Mouse (Mus musculus) thymus, postnatal 25 days (tissue): ENCODE measurements around the gene Cdkl1.

Experiments
- DNase-seq: peaks from one replicate; pipeline ENCODE4 v3.0.0; 2022

Gene Cdkl1

GRCm38 (mm10) chr12:69790530-69791505 lies at the start of gene Cdkl1:
TSS of gene Cdkl1 (minus strand) at chr12:69791267.
- peak; percentile 59 for DNase-seq

DNA sequence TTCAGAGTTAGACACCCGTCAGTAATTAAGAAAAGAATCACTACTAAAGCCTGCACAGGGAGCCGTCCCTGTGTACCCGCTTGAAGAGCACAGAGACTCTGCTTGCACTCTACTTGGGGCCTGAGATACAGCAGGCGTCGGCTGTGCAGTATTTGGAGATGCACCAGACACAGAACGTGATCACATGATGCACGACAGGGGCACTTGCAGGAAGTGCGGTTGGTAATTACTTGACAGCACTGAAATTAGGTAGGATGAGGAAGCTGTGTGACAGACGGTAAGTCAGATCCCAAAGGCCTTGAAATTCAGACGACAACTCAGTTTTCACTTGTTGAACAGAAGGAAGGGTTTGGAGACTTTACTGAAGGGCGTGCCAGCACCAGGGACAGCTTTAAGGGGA lies 47.3 kb upstream of the Cdkl1 start:
- peak; percentile 47 for DNase-seq

DNA sequence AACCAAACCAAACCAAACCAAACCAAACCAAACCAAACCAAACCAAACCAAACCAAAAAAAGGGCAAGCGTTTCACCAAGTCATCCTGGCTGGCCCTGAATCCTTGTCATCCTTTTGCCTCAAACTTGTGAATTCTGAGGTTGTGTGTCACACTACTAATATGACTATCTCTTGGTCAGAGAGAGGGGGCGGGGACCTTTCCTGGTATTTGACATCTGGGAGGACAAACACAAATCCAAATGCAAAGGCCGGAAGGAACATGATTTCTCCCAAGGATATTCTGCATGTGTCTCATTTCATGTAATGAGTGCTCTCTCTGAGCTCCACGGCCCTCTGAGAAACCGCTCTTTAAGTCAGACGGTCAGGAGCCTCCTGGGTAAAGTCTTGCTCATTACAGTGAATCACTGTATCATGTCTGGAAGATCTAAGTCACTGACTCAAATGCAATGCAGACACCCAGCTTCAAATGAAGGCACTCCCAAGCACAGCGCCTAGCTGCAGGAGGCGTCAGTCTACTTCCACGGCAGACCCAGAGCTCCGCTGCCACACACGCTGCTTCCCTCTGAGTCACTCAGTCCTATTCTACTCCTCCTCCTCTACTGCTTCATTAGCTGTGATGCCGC lies 43.0 kb upstream of the Cdkl1 start:
- no peak for DNase-seq

GRCm38 (mm10) chr12:69831239-69831910 lies 40.3 kb upstream of the Cdkl1 start:
- no peak for DNase-seq

- no peak for DNase-seq
Measured at GRCm38 (mm10) chr12:69828214-69828613, 37.1 kb upstream of the Cdkl1 start.

DNA sequence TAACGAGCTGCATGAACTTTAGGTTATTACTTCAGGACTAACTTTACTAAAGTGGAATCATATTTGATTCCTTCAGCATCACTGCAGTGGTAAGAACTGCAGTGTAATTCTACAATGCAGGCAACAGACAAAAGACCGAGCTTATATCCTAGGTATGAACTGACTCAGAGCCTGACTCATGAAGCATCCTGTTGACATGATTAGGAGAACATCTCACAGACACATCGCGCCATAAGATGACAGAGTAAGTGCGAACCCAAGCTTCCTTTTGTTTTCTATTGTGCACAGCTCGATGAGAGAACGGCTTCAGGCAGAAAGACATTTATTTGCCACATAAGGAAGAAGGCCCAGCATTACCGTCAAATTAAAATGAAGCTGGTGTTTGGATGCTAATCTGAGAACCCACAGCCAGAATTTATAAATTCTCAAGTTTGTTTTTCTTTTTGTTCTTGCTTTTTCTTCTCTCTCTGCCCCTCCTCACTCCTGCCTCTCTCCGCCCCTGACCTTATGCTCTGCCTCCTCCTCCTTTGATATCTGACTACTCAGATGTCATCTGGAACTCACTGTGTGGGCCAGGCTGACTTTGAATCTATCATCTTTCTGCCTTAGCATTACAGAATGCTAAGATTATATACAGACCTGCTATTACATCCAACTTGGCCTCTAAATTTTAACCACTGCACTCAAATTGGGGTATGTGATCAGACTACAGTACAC lies 34.0 kb upstream of the Cdkl1 start:
- DNase-seq = no peak

DNA sequence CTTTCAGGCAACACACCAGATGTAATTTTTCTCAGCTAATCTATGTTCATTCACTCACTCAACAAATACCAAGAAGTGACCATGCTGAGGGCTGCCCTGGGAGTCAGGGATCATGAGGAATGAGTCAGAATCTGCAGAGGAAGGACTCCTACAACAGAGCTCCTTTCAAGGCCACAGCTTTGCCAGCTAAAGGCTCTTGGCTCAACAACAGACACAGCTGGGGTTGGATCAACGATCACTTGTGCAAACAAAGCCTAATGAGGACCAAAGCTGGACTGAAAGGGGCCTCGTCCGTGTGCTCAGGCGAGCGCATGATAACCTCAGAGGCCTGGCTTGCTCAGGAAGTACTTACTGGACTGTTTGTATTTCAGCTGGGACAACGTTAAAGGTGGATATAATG lies 23.2 kb upstream of the Cdkl1 start:
- no peak for DNase-seq

DNA sequence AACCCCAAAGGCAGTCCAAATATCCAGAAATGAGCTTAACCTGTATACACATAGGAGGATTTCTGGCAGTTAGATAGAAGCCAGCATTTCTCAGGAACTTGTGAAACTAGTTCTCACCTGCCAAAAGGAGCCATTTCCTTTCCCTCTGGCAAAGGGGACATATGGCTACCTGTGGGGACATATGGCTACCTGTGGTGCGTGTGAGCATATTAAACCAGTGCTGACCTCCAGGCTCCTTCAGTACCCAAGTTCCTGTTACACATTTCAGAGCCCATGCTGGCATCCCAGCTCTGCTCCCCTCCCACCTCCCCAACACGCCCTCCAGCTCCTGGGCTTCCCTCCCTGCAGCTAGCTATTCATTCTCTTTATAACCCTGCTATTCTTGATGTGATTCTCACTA lies 22.5 kb upstream of the Cdkl1 start:
- no peak for DNase-seq

DNA sequence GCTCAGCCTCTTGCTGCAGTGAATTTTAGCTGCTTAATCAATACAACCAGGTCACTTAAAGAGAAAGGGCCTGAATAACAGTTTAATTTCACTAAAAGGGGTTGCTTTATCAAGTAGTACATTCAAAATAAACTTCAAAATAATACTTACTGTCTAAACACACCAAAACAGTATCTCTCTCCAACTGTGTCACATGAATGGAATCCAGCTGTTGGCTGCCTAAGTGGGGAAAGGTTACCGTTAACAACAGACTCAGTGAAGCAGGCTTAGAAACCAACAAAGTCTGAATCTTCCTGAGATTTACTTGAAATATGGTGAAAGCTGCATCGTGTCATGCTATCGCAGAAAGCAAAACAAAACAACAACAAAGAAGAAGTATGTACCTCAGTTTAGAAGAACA lies 21.9 kb upstream of the Cdkl1 start:
- DNase-seq = no peak

- DNase-seq = no peak
Measured at GRCm38 (mm10) chr12:69811976-69812375, 20.9 kb upstream of the Cdkl1 start.

DNA sequence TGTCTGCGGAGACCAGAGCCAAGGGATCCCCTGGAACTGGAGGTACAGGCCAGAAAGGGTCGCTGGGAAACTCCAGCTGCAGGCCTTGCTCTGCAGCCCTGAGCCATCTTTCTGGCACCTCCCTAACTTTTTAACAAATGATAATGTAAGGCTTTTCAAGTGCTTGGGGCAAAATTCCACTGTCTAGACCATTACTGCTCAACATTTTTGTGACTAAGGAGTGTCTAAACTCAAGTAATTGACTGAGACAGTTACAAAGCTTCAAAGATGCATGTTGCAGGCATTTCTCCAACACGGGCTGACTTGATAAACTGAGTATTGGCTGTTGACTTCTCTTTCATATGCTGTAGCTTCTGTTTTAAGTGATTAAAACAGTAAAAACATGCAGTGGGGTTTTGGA lies 18.4 kb upstream of the Cdkl1 start:
- no peak for DNase-seq

GRCm38 (mm10) chr12:69807399-69807985 lies 16.4 kb upstream of the Cdkl1 start:
- no peak for DNase-seq

- no peak for DNase-seq
Measured at GRCm38 (mm10) chr12:69805148-69805547, 14.1 kb upstream of the Cdkl1 start.

GRCm38 (mm10) chr12:69804393-69805070 lies 13.5 kb upstream of the Cdkl1 start:
- DNase-seq = no peak

GRCm38 (mm10) chr12:69803196-69803595 lies 12.1 kb upstream of the Cdkl1 start:
- DNase-seq = no peak

DNA sequence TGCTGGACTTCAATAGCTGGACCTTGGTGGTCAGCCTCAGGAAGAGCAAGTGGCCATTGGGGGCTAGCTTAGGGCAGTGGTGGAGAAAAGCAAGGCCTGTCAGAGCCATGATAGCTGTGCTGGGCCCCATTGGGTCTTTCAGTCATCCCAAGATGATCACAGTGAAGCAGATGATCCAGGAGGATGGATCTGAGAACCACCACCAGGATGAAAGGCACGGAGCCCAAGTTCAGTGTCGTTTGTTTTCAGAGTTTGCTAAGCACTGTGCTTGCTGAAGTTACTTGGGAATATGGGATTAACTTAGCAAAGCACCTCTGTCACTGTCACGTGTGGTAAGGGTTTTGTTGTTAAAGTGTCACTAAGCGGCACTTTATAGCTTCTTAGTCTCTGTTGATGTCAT lies 9.5 kb upstream of the Cdkl1 start:
- no peak for DNase-seq

DNA sequence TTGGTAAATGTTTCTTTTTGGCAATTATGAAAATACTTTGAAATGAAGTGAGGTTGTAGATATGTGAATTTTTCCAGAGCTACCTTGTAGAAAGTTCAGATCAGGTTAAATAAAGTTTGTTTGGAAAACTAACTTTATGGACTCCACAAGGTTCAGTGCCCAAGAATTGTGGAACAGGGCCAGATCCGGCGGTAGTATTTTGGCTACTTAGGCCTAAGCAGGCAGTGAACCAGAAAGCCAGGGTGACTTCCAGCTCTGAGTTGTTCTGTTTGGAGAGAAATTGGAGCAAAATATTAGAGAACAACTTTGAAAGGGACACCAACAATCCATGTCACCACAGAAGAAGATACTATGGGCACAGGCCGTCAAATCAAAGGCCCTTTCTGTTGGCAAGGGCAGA lies 5.2 kb upstream of the Cdkl1 start:
- DNase-seq = no peak

GRCm38 (mm10) chr12:69789766-69790529 lies 1.1 kb downstream of the Cdkl1 start:
- peak; percentile 43 for DNase-seq

DNA sequence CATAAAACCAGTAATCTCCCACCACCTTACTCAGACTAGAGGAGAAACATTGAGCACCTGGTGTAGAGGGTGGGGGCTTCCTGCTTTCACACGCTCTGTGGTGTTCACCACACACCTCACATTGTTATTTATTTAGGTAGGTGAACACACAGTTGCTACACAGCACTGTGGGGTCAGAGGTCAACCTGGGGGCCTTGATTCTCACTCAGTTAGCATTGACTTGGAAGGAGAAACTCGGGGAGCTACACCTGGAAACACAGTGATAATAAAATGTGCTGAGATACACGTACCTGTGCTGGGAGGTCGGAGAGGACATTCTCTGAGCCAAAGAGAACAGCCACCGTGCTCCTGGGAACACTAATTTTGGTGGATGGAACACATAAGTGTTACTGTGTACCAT lies 2.7 kb downstream of the Cdkl1 start:
- peak; percentile 6 for DNase-seq

GRCm38 (mm10) chr12:69785471-69785870 lies 5.6 kb downstream of the Cdkl1 start:
- DNase-seq = no peak
